Mouse (Mus musculus): ENCODE data around the gene Smim13. TPM values are rescaled to one million over a fixed set of nuclear protein-coding genes. Genes with fewer than 3 reads are reported as not detected.

The Smim13 gene
- polyA plus RNA-seq (2014; fragmentation: Illumina TruSeq; extraction: RNeasy Lipid Tissue Mini Kit (QIAGEN cat#74804); ENCODE audit: low read depth, low replicate concordance): 77.3 TPM

DNA sequence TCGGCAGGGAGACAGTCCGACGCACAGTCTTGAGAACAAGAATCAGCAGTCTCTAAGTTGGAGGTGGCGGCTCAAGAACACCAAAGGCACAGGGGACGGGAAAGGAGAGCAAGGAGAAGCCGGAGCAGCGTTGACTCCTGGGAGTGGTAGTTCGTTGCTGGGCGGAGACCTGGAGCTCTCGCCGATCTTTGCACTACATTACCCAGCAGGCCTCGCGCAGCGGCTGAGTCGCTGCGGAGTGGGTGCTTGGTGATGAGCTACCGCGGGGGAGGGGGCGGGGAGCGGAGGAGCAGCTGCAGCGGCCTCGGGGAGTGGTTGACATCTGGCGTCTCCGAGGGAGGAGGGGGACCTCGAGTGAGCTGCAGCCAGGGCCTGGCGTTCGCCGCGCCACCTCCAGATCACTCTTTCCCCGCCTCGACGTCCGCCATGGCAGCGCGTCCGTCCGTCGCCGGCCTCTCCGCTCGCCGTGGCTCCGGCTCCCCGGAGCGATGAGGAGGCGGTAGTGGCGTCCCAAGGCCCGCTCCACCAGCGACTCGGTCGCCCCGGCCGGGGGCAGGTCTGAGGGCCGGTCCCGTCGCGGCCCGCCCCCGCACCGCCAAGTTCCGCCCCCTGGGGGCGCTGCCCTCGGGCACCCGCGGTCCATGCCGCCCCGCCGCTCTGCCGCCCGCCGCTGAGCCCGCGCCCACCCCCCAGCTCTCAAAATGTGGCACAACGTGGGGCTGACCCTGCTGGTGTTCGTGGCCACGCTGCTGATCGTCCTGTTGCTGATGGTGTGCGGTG, at the start of gene Smim13:
Gene Smim13 (plus strand): TSS at position 307 of the 780 bp plus-strand sequence.

DNA sequence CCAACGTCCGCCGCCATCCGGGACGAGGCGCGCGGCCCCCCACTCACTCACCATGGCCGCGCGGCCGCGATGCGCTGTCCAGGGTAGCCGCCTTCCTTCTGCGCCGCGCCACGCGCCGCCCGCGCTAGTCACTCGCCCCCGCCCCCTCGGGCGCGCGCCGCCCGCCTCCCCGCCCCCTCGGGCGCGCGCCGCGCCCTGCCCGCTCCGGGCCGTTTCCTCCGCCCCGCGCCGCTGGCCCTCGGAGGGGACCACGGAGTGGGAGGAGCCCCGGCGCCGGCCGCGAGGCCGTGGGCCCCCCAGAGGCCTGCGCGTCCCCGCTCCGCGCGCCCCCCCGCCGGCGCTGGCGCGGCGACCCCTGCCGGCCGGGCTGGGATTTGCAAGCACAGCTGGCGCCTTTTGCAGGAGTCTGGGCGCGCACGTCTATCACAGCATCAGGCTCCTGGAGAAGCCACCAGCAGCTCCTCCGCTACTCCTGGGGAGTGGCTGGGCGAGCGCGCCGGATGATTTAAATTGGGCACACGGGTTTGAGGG, 29.3 kb upstream of the Smim13 start, which contains the start of gene Elovl2:
Gene Elovl2 (minus strand): TSS at position 102 of the 531 bp plus-strand sequence.

DNA sequence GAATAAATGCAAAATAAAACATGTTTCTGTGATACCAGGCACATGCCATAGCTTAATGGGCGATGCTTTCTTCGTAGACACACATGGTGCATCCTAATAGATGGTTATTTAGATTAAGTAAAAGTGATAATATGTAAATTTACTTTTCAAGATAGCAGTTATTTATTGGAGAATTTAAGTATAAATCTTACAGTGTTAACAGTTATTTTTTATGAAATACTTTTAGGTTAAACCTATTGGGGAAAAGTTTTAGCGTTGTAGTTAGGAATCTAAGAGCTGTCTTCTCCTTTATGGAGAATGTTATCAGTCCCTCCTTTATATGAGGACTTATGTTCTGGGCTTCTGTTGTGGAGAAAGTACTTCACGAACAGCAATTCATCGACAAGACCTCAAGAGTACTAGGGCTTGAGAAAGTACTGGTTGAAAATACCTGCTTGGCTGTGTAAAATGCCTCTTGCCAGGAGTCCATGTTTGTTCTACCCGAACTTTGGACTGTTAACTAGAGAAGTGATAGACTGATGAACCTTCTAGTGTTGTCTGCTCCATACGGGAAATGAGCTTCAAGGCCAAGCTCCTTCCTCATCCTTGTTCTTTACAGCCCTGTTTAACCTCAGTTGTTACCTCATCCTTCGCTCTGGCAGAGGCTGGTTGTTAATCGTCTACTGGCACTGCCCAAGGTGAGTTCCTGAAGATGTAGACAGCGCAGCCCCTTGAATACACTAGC, 24.4 kb downstream of the Smim13 start, which contains the start of gene Gm17364:
Gene Gm17364 (minus strand): TSS at position 51 of the 724 bp plus-strand sequence.

Other genes with a start within 250 kb of the Smim13 start
- gene Pak1ip1, start 248.8 kb upstream of the Smim13 start, polyA plus RNA-seq (2014; fragmentation: Illumina TruSeq; extraction: RNeasy Lipid Tissue Mini Kit (QIAGEN cat#74804); ENCODE audit: low read depth, low replicate concordance): 46.7 TPM
- 7.4 TPM for gene Tmem14c, start 233.6 kb upstream of the Smim13 start, polyA plus RNA-seq (2014; fragmentation: Illumina TruSeq; extraction: RNeasy Lipid Tissue Mini Kit (QIAGEN cat#74804); ENCODE audit: low read depth, low replicate concordance)
- gene Mak, start 170.1 kb upstream of the Smim13 start, polyA plus RNA-seq (2014; fragmentation: Illumina TruSeq; extraction: RNeasy Lipid Tissue Mini Kit (QIAGEN cat#74804); ENCODE audit: low read depth, low replicate concordance): 262 TPM
- not detected for gene Gcm2, start 138.8 kb upstream of the Smim13 start, polyA plus RNA-seq (2014; fragmentation: Illumina TruSeq; extraction: RNeasy Lipid Tissue Mini Kit (QIAGEN cat#74804); ENCODE audit: low read depth, low replicate concordance)
- 0.48 TPM for gene Sycp2l, start 135.5 kb upstream of the Smim13 start, polyA plus RNA-seq (2014; fragmentation: Illumina TruSeq; extraction: RNeasy Lipid Tissue Mini Kit (QIAGEN cat#74804); ENCODE audit: low read depth, low replicate concordance)
- 224 TPM for gene Elovl2, start 29.4 kb upstream of the Smim13 start, polyA plus RNA-seq (2014; fragmentation: Illumina TruSeq; extraction: RNeasy Lipid Tissue Mini Kit (QIAGEN cat#74804); ENCODE audit: low read depth, low replicate concordance)
- gene Gm17364, start 24.1 kb downstream of the Smim13 start, polyA plus RNA-seq (2014; fragmentation: Illumina TruSeq; extraction: RNeasy Lipid Tissue Mini Kit (QIAGEN cat#74804); ENCODE audit: low read depth, low replicate concordance): not detected
- gene Nedd9, start 237.5 kb downstream of the Smim13 start, polyA plus RNA-seq (2014; fragmentation: Illumina TruSeq; extraction: RNeasy Lipid Tissue Mini Kit (QIAGEN cat#74804); ENCODE audit: low read depth, low replicate concordance): 2.3 TPM